Mouse (Mus musculus) neural tube, embryonic 12.5 days (tissue): Measurements from ENCODE around the gene Mrpl28. TPM values are rescaled to one million over a fixed set of nuclear protein-coding genes. Genes with fewer than 3 reads are reported as not detected.
"Not testable (repeated sequence)": the region's sequence is repeated elsewhere in the genome, so short reads cannot be mapped to it uniquely, and the experiment has no call there.

ENCODE experiments used
- ATAC-seq: fragments of 200-750 bp; cut with Nextera tagmentation; 2 replicates; pipeline ENCODE4 v1.8.0; 2017; ENCODE audit warnings: low read depth, mild to moderate bottlenecking, moderate TSS enrichment, moderate library complexity; ENCODE audit not compliant: low FRiP score
- H3K27ac ChIP-seq: fragments of 300-500 bp; sonication (generic); 2 replicates; pipeline ENCODE4 v1.5.1; 2016
- H3K27me3 ChIP-seq: fragments of 300-500 bp; sonication (generic); replicated peaks from 2 replicates; pipeline ENCODE4 v1.6.1; 2016; ENCODE audit warnings: mild to moderate bottlenecking
- H3K36me3 ChIP-seq: fragments of 300-500 bp; sonication (generic); 2 replicates; pipeline ENCODE4 v1.6.1; 2016; ENCODE audit warnings: mild to moderate bottlenecking
- H3K4me1 ChIP-seq: fragments of 300-500 bp; sonication (generic); 2 replicates; pipeline ENCODE4 v1.6.1; 2016
- H3K4me2 ChIP-seq: fragments of 300-500 bp; sonication (generic); replicated peaks from 2 replicates; pipeline ENCODE4 v1.6.1; 2016; ENCODE audit warnings: mild to moderate bottlenecking
- H3K4me3 ChIP-seq: fragments of 300-500 bp; sonication (generic); 2 replicates; pipeline ENCODE4 v1.5.1; 2016
- H3K9ac ChIP-seq: fragments of 300-500 bp; sonication (generic); 2 replicates; pipeline ENCODE4 v1.6.1; 2016; ENCODE audit warnings: mild to moderate bottlenecking
- H3K9me3 ChIP-seq: fragments of 300-500 bp; sonication (generic); 2 replicates; pipeline ENCODE4 v1.6.1; 2016; ENCODE audit warnings: mild to moderate bottlenecking
- WGBS: fragments of 180-500 bp; shearing (Covaris S2); methylation state at CpG from one replicate; pipeline ENCODE4 v1.1.7; 2016; 5-methylcytosine and 5-hydroxymethylcytosine counted together
- polyA plus RNA-seq: library from polyadenylated mRNA; unstranded; fragments of >200 nt; fragmentation: Nextera tagmentation; extraction: Ambion mirVana; gene quantifications from 2 replicates; pipeline ENCODE4 v1.2.1, GENCODE M21; 2016

Gene Mrpl28
- polyA plus RNA-seq, 1 experiment from 2014 or later = 190 TPM

DNA sequence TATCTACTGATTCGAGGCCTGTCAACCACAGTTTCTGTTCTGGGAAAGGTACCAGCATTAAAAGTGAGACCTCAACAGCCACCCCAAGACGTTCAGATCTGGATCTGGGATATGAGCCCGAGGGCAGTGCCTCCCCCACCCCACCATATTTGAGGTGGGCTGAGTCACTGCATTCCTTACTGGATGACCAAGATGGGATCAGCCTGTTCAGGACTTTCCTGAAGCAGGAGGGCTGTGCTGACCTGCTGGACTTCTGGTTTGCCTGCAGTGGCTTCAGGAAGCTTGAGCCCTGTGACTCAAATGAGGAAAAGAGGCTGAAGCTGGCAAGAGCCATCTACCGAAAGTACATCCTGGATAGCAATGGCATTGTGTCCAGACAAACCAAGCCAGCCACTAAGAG is 19.5 kb downstream of the Mrpl28 start:
- Histone ChIP-seq H3K4me1 (peaks cover 18% of the 10 kb centered on the region), H3K27ac (no peak overlapping the region), H3K4me2 (no peak overlapping the region), H3K9ac (no peak overlapping the region), H3K4me3 (no peak overlapping the region), H3K27me3 (no peaks in the 10 kb centered on the region), H3K9me3 (no peaks in the 10 kb centered on the region), H3K36me3 (peaks cover 37% of the 10 kb centered on the region)
- ATAC-seq = no peak
- 93% methylated on average over 4 of the region's 4 CpGs for WGBS

DNA sequence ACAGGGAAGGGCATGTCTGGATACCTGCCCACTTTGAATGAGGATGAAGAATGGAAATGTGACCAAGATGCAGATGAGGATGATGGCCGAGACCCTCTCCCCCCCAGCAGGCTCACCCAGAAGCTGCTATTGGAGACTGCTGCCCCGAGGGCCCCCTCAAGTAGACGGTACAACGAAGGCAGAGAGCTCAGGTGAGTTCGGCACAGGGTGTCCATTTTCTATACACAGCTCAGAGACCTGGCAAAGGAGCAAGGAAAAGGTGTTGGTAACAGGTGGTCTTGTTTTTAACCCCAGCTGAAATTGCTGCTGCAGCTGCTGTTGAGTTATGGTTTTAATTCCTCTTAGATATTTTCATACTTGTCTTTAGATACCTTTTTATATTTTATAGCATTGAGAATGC is 20.1 kb downstream of the Mrpl28 start:
- no peak overlapping the region for H3K9ac ChIP-seq
- H3K4me2 ChIP-seq = no peak overlapping the region
- 91% methylated on average over 5 of the region's 5 CpGs for WGBS
- no peak for ATAC-seq
- no peak overlapping the region for H3K4me3 ChIP-seq
- no peak overlapping the region for H3K27ac ChIP-seq
- H3K36me3 ChIP-seq = peaks cover 43% of the 10 kb centered on the region
- peaks cover 14% of the 10 kb centered on the region for H3K4me1 ChIP-seq
- H3K27me3 ChIP-seq = no peaks in the 10 kb centered on the region
- H3K9me3 ChIP-seq = no peaks in the 10 kb centered on the region

DNA sequence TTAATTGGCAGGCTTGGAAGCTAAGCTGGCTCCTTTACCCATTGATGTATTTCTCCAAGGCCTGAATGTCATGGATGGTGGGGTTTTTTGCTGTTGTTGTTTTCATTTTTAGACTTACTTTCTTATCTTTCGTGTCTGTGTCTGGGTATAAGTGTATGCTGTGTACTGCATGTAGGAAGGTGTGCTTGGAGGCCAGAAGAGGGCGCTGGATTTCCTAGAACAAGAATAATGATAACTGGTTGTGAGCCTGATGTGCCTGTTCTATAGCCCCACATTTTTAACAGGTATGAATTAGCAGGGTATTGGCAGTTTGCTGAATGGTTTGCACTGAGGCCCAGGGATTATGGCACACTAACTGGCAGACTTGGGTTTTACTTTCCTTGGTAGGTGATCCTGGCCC is 25.8 kb downstream of the Mrpl28 start:
- Histone ChIP-seq H3K36me3 (peaks cover 64% of the 10 kb centered on the region), H3K27me3 (no peaks in the 10 kb centered on the region), H3K4me2 (no peak overlapping the region), H3K4me3 (no peak overlapping the region), H3K9me3 (no peaks in the 10 kb centered on the region), H3K27ac (no peak overlapping the region), H3K4me1 (no peaks in the 10 kb centered on the region), H3K9ac (no peak overlapping the region)
- 81% methylated on average over 2 of the region's 2 CpGs for WGBS
- no peak for ATAC-seq

DNA sequence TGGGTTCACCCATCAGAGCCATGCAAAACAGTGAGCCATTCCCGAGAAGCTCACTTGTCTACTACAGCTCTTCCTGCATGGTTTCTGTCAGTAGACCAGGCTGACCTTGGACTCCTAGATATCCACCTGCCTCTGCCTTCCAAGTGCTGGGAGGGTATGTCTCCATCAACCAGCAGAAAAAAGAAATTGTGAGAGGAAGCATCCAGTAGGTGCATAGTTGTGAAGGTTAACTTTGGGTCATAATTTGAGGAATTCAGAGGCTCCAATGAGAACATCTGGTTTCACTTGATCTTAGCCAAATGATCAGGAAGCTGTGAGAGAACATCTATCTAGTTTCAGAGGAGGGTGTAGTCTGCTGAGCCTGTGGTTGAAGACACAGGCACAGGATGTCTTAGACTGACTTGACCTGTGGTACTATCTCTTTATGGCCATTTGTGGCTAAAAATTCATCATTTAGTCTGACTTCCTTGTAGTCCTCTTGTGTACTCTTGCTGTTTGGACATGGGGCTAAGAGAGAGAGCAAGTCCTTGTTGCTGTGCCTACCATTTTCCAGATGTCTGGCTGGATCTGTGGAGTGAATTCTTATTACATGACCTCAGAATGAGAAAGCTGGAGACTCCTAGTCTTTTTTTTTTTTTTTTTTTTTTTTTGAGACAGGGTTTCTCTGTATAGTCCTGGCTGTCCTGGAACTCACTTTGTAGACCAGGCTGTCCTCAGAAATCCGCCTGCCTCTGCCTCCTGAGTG is 28.8 kb downstream of the Mrpl28 start:
- no peak overlapping the region for H3K4me3 ChIP-seq
- no peak overlapping the region for H3K9ac ChIP-seq
- H3K4me1 ChIP-seq = no peaks in the 10 kb centered on the region
- peaks cover 50% of the 10 kb centered on the region for H3K36me3 ChIP-seq
- 98% methylated on average over 2 of the region's 2 CpGs for WGBS
- no peaks in the 10 kb centered on the region for H3K9me3 ChIP-seq
- ATAC-seq = no peak
- H3K27me3 ChIP-seq = no peaks in the 10 kb centered on the region
- H3K27ac ChIP-seq = no peak overlapping the region
- H3K4me2 ChIP-seq = no peak overlapping the region

DNA sequence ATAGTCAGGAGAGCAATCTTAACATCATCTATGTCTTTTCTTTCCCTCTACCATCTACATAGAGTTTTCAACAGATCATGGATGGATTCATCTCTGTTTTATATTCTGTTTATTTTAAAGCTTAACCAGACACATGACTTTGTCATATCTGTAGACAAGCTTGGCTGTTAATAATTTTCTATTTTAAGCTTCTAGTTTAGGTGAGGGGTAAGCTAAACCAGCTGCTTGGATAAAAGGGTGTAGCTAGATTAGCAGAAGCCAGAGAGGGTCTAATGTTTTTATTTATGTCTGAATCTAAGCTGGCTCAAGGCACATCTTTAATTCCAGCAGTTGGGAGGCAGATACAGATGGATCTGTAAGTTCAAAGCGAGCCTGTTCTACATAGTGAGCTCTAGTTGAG is 39.4 kb downstream of the Mrpl28 start:
- no peaks in the 10 kb centered on the region for H3K27me3 ChIP-seq
- ATAC-seq = no peak
- H3K27ac ChIP-seq = no peak overlapping the region
- H3K4me2 ChIP-seq = no peak overlapping the region
- WGBS = 95% methylated on average over 1 of the region's 1 CpGs
- no peak overlapping the region for H3K4me3 ChIP-seq
- no peaks in the 10 kb centered on the region for H3K9me3 ChIP-seq
- H3K4me1 ChIP-seq = no peaks in the 10 kb centered on the region
- H3K9ac ChIP-seq = no peak overlapping the region
- no peaks in the 10 kb centered on the region for H3K36me3 ChIP-seq

DNA sequence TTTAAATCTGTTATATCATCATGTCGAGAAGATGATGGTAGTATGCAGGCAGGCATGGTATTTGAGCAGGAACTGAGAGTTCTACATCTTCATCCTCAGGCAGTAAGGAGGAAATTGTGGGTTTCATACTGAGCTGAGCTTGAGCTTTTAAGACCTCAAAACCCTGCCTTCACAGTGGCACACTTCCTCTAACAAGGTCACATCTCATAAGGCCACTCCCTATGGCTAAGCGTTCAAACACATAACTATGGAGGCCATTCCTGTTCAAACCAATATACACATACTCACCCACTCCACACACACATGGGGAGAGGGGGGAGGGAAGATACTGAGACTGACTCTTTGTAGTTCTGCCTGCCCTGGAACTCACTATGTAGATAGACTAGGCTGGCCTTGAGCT is 44.7 kb downstream of the Mrpl28 start:
- ATAC-seq = no peak
- Histone ChIP-seq H3K36me3 (no peaks in the 10 kb centered on the region; the same call in 1 of the 2 replicates), H3K9ac (no peak overlapping the region), H3K4me3 (no peak overlapping the region), H3K4me1 (no peaks in the 10 kb centered on the region), H3K27ac (no peak overlapping the region), H3K4me2 (no peak overlapping the region), H3K27me3 (no peaks in the 10 kb centered on the region), H3K9me3 (no peaks in the 10 kb centered on the region)
- WGBS = 97% methylated on average over 2 of the region's 2 CpGs

DNA sequence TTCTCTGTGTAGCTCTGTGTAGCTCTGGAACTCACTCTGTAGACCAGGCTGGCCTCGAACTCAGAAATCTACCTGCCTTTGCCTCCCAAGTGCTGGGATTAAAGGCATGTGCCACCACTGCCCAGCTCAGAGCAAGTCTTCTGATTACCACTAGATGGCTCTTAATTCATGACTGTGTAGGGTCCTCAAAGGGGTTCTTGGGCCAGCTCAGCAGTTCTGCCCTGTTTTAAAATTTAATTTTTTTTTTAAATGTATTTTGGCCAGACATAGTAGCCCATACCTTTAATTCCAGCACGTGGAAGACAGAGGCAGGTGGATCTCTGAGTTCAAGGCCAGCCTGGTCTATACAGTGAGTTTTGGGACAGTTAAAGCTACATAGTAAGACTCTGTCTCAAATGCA is 51.9 kb downstream of the Mrpl28 start:
- 88% methylated on average over 2 of the region's 2 CpGs for WGBS
- not testable (repeated sequence) for H3K4me3 ChIP-seq, H3K27me3 ChIP-seq, H3K4me2 ChIP-seq, H3K27ac ChIP-seq, H3K9me3 ChIP-seq, H3K9ac ChIP-seq, H3K4me1 ChIP-seq, ATAC-seq
- H3K36me3 ChIP-seq = peaks cover 18% of the 10 kb centered on the region

Other genes with a start within 250 kb of the Mrpl28 start
- 52.0 and 56.9 TPM in 2 replicates for gene Mettl26, start 248.4 kb upstream of the Mrpl28 start, polyA plus RNA-seq
- gene Wfikkn1, start 242.6 kb upstream of the Mrpl28 start, polyA plus RNA-seq = 0.63 and 0.86 TPM in 2 replicates
- 47.7 and 49.3 TPM in 2 replicates for gene Rab40c, start 203.8 kb upstream of the Mrpl28 start, polyA plus RNA-seq
- gene Pigq, start 178.6 kb upstream of the Mrpl28 start, polyA plus RNA-seq = 54.7 and 57.3 TPM in 2 replicates
- 0.11 and 0.14 TPM in 2 replicates for gene Nhlrc4, start 178.5 kb upstream of the Mrpl28 start, polyA plus RNA-seq
- 0.08 TPM in 2 replicates for gene A930017K11Rik, start 170.9 kb upstream of the Mrpl28 start, polyA plus RNA-seq
- 28.2 and 31.5 TPM in 2 replicates for gene Capn15, start 137.7 kb upstream of the Mrpl28 start, polyA plus RNA-seq
- gene Rab11fip3, start 53.9 kb upstream of the Mrpl28 start, polyA plus RNA-seq = 33.8 and 36.7 TPM in 2 replicates
- gene Decr2, start 33.2 kb upstream of the Mrpl28 start, polyA plus RNA-seq = 28.6 and 30.1 TPM in 2 replicates
- gene Nme4, start 27.9 kb upstream of the Mrpl28 start, polyA plus RNA-seq = 50.8 and 54.4 TPM in 2 replicates
- 2.3 and 2.4 TPM in 2 replicates for gene Tmem8, start 10.2 kb upstream of the Mrpl28 start, polyA plus RNA-seq
- gene Axin1, start 15.2 kb downstream of the Mrpl28 start, polyA plus RNA-seq = 22.6 and 23.4 TPM in 2 replicates
- 0.15 and 0.60 TPM in 2 replicates for gene Pdia2, start 75.6 kb downstream of the Mrpl28 start, polyA plus RNA-seq
- 6.0 and 6.3 TPM in 2 replicates for gene Rgs11, start 79.5 kb downstream of the Mrpl28 start, polyA plus RNA-seq
- 37.6 and 45.2 TPM in 2 replicates for gene Arhgdig, start 84.3 kb downstream of the Mrpl28 start, polyA plus RNA-seq
- 28.6 and 29.9 TPM in 2 replicates for gene Fam234a, start 120.7 kb downstream of the Mrpl28 start, polyA plus RNA-seq
- 141 and 146 TPM in 2 replicates for gene Luc7l, start 129.4 kb downstream of the Mrpl28 start, polyA plus RNA-seq